Mouse (Mus musculus) erythroblast, embryonic 14.5 days (primary cell): Measurements from ENCODE around the gene Celf2.

Experiments
- GATA1 ChIP-seq: IDR thresholded peaks from 2 replicates; pipeline ENCODE4 v1.6.1; 2012; ENCODE audit warnings: low read length, inconsistent platforms, mixed read lengths
- TAL1 ChIP-seq: IDR thresholded peaks from 3 replicates; pipeline ENCODE4 v1.6.1; 2012; ENCODE audit warnings: low read length, inconsistent platforms, mixed read lengths

GRCm38 (mm10) chr2:6720753-6721459 lies 788.5 kb downstream of the Celf2 start:
- TF ChIP-seq GATA1 (no peak), TAL1 (no peak)
